Mouse (Mus musculus): Measurements from ENCODE around the gene Gm8906.
"Not testable (repeated sequence)": the region's sequence is repeated elsewhere in the genome, so short reads cannot be mapped to it uniquely, and the experiment has no call there.

Gene Gm8906

DNA sequence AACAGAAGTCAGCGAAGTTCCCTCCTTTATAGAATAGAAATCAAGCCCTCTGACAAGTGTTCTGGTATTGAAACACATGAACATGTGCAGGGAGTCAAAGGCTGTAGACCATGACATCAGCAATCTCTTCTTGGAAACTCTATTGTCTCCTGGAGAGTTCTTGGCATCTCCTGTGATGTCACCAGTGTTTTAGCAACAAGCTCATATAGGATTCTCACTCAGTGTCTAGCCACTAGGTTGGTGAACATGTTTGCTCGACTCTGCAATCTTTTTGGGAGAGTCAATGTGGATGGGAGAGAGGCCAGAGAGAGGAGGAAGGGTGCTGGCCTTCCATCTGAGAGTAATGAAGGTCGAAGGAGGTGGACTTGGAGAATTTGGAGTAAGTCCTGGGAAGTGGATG lies at the start of gene Gm8906:
Gene Gm8906, plus strand, starts transcription at position 301 of the 400 bp plus-strand sequence.
- DNase-seq (ENCODE audit: extremely low read depth, low read depth) = not testable (repeated sequence)
